In the genomic region with DNA sequence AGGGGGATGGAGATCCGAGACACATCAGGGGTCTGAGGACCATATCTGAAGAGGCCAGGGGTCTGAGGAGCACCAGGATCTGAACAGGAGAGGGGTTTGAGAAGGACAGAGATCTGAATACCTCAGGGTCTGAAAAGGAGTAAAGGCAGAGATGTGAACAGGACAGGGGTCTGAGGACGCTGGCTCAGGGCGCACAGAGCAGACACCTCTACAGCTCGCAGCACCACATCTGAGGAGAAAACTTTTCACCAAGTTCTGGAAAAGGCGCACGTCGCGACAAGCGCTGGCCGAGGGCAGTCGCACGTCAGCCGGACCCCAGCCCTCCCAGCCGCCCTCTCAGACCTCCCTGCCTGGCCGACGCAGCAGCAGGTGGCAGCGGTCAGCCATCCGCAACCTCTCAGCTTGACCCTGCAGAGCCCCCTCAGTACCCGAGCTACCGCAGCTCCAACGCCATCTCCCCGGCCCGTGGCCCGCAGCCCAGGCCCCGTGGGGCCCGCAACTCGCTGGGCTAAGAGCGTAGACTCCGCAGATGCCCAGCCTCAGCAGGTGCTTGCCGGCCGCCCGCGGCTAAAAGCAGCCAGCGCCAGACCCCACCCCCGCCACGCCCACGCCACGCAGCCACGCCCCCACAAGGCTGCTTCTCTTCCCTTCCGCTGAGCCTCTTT, we compare ENCODE assay signal across 8 mouse cellular contexts. TPM values are rescaled to one million over a fixed set of nuclear protein-coding genes. Genes with fewer than 3 reads are reported as not detected.
DNase-seq lines count a peak whose midpoint lies in the region; ATAC-seq and TF ChIP-seq lines count a peak whose summit lies in the region.

No protein-coding gene starts in this region.

- DNase-seq in frontal cortex, postnatal 25 days (ENCODE audit: low spot score in 2 of 2): no peak
- no peak for DNase-seq in spleen, adult 2 months (ENCODE audit: low read depth in 1 of 2, low spot score in 2 of 2)
- no peak for DNase-seq in spleen, postnatal 14 days (ENCODE audit: low spot score in 2 of 2)
- no peak for DNase-seq in liver, embryonic 11.5 days (ENCODE audit: low spot score)
- no peak for DNase-seq in frontal cortex, postnatal 10 days (ENCODE audit: low spot score in 2 of 2)

- H3K9ac ChIP-seq in liver, embryonic 11.5 days (ENCODE audit: low read depth, low read length): peak overlapping the region; percentile 78

- no peaks in the 10 kb centered on the region for H3K27me3 ChIP-seq in spleen, adult 2 months (ENCODE audit: control insufficient read depth, insufficient read depth, low read length)
- no peaks in the 10 kb centered on the region for H3K27me3 ChIP-seq in liver, embryonic 11.5 days (replicated peaks; ENCODE audit: control insufficient read depth, insufficient read depth, low read length)

- H3K27ac ChIP-seq in spleen, adult 2 months (ENCODE audit: insufficient read depth, low read length): peak overlapping the region; percentile 73
- peak overlapping the region; percentile 34; the same call in 1 of the 2 replicates for H3K27ac ChIP-seq in liver, embryonic 11.5 days (ENCODE audit: low read depth, low read length)

- peak; percentile 64 for TF ChIP-seq POLR2A in spleen, adult 2 months (IDR thresholded peaks at IDR 0.05; ENCODE audit: low read depth, low read length)

- H3K9me3 ChIP-seq in liver, embryonic 11.5 days (ENCODE audit: control insufficient read depth, low read length): no peaks in the 10 kb centered on the region

- no peak for TF ChIP-seq CTCF in spleen, adult 2 months (IDR thresholded peaks at IDR 0.05; ENCODE audit: extremely low read depth, insufficient read depth, insufficient read length, insufficient replicate concordance)

- peak overlapping the region; percentile 99 for H3K4me2 ChIP-seq in liver, embryonic 11.5 days

- H3K36me3 ChIP-seq in spleen, adult 2 months (ENCODE audit: control insufficient read depth, insufficient read depth, low read length): no peaks in the 10 kb centered on the region
- H3K36me3 ChIP-seq in liver, embryonic 11.5 days (ENCODE audit: control insufficient read depth, insufficient read depth, low read length): no peaks in the 10 kb centered on the region

- peaks cover 21% of the 10 kb centered on the region for H3K4me1 ChIP-seq in spleen, adult 2 months (ENCODE audit: control insufficient read depth, insufficient read depth, insufficient read length)
- peaks cover 19% of the 10 kb centered on the region for H3K4me1 ChIP-seq in liver, embryonic 11.5 days (replicated peaks; ENCODE audit: control insufficient read depth, insufficient read depth, low read length)

- peak; percentile 0; the same call in 1 of the 2 replicates for ATAC-seq in frontal cortex, adult (ENCODE audit: low TSS enrichment)
- no peak for ATAC-seq in liver, embryonic 11.5 days (replicated peaks; ENCODE audit: low FRiP score)
- no peak for ATAC-seq in megakaryocyte-erythroid progenitor cell, adult 5-6 weeks (replicated peaks; ENCODE audit: low FRiP score, low TSS enrichment, poor library complexity, severe bottlenecking)
- ATAC-seq in monocyte, adult 5-6 weeks (replicated peaks; ENCODE audit: insufficient number of reproducible peaks, low FRiP score, low TSS enrichment, poor library complexity, severe bottlenecking): no peak

- peak overlapping the region; percentile 82 for H3K4me3 ChIP-seq in spleen, adult 2 months (ENCODE audit: extremely low read depth, insufficient read depth, insufficient read length)
- H3K4me3 ChIP-seq in liver, embryonic 11.5 days (ENCODE audit: low read depth, low read length): peak overlapping the region; percentile 80

- 3% methylated on average over 40 of the region's 40 CpGs for WGBS in spleen, adult 2 months
- WGBS in liver, embryonic 11.5 days: 2% methylated on average over 40 of the region's 40 CpGs

RNA-seq across cellular contexts. Expression of gene Tbc1d14, which starts 11.7 kb away (rescaled TPM):
- polyA plus RNA-seq in spleen, adult 2 months (2012; rRNA removed): 30.9 and 38.3 TPM in 2 replicates
- polyA plus RNA-seq in liver, embryonic 11.5 days (2014; fragmentation: Nextera tagmentation; extraction: Ambion mirVana): 26.0 and 30.2 TPM in 2 replicates
- total RNA-seq in megakaryocyte-erythroid progenitor cell, adult 5-6 weeks (2014; fragmentation: Nextera tagmentation): 23.7 and 24.0 TPM in 2 replicates
- 8.5 and 14.8 TPM in 2 replicates for total RNA-seq in megakaryocyte-erythroid progenitor cell, adult 5-6 weeks (2017)
- 13.0 to 38.8 TPM (median 18.7 TPM) in 3 replicates for total RNA-seq in monocyte, adult 5-6 weeks (2017)
